Mouse (Mus musculus): ENCODE data around the gene Vmn2r86.
"Not testable (repeated sequence)": the region's sequence is repeated elsewhere in the genome, so short reads cannot be mapped to it uniquely, and the experiment has no call there.

Gene Vmn2r86

GRCm38 (mm10) chr10:130455950-130456349 is at the start of gene Vmn2r86:
TSS of gene Vmn2r86 (minus strand) at chr10:130456050.
- DNase-seq: not testable (repeated sequence)

- DNase-seq: no peak
Measured at GRCm38 (mm10) chr10:130497296-130497695, 41.4 kb upstream of the Vmn2r86 start, which contains the start of gene Vmn2r87. TSS of gene Vmn2r87 (minus strand) at chr10:130497396.

GRCm38 (mm10) chr10:130470311-130470760 is 14.5 kb upstream of the Vmn2r86 start:
- DNase-seq: peak; percentile 1 to 37

GRCm38 (mm10) chr10:130444776-130445175 is 11.1 kb downstream of the Vmn2r86 start:
- DNase-seq: peak in 1 of 2 experiments; percentile 38

- DNase-seq: not testable (repeated sequence)
Measured at GRCm38 (mm10) chr10:130434185-130434898, 21.5 kb downstream of the Vmn2r86 start.

GRCm38 (mm10) chr10:130429603-130430002 is 26.2 kb downstream of the Vmn2r86 start, which contains the start of gene Vmn2r85:
TSS of gene Vmn2r85 (minus strand) at chr10:130429703.
- not testable (repeated sequence) for DNase-seq

GRCm38 (mm10) chr10:130422368-130422767 is 33.5 kb downstream of the Vmn2r86 start:
- not testable (repeated sequence) for DNase-seq

GRCm38 (mm10) chr10:130420401-130420800 is 35.4 kb downstream of the Vmn2r86 start:
- DNase-seq: no peak

GRCm38 (mm10) chr10:130419954-130420353 is 35.9 kb downstream of the Vmn2r86 start:
- not testable (repeated sequence) for DNase-seq

GRCm38 (mm10) chr10:130416352-130416751 is 39.5 kb downstream of the Vmn2r86 start:
- DNase-seq: not testable (repeated sequence)

- DNase-seq: not testable (repeated sequence)
Measured at GRCm38 (mm10) chr10:130412167-130412698, 43.6 kb downstream of the Vmn2r86 start.

- DNase-seq: no peak
Measured at GRCm38 (mm10) chr10:130394232-130394631, 61.6 kb downstream of the Vmn2r86 start, which contains the start of gene Vmn2r84. TSS of gene Vmn2r84 (minus strand) at chr10:130394332.
